Mouse (Mus musculus) neural tube, embryonic 14.5 days (tissue): ENCODE measurements around the gene Pfkfb3. TPM values are rescaled to one million over a fixed set of nuclear protein-coding genes. Genes with fewer than 3 reads are reported as not detected.

ENCODE experiments used
- ATAC-seq: fragments of 200-750 bp; cut with Nextera tagmentation; 2 replicates; pipeline ENCODE4 v1.8.0; 2017; ENCODE audit warnings: low read depth, mild to moderate bottlenecking, moderate TSS enrichment, moderate library complexity
- H3K27ac ChIP-seq: fragments of 300-500 bp; sonication (generic); 2 replicates; pipeline ENCODE4 v1.5.1; 2014; ENCODE audit warnings: low read depth, mild to moderate bottlenecking, control low read depth, low read length, moderate library complexity, mixed read lengths
- H3K27me3 ChIP-seq: fragments of 300-500 bp; sonication (generic); 2 replicates; pipeline ENCODE4 v1.6.1; 2014; ENCODE audit warnings: low read length; ENCODE audit not compliant: control insufficient read depth, insufficient read depth
- H3K36me3 ChIP-seq: fragments of 300-500 bp; sonication (generic); 2 replicates; pipeline ENCODE4 v1.6.1; 2014; ENCODE audit warnings: low read length, mixed read lengths; ENCODE audit not compliant: control insufficient read depth, insufficient read depth
- H3K4me1 ChIP-seq: fragments of 300-500 bp; sonication (generic); 2 replicates; pipeline ENCODE4 v1.6.1; 2014; ENCODE audit warnings: low read length; ENCODE audit not compliant: control insufficient read depth, insufficient read depth
- H3K4me2 ChIP-seq: fragments of 300-500 bp; sonication (generic); 2 replicates; pipeline ENCODE4 v1.6.1; 2014; ENCODE audit warnings: mild to moderate bottlenecking, low read depth, low read length, control low read depth
- H3K4me3 ChIP-seq: fragments of 300-500 bp; sonication (generic); 2 replicates; pipeline ENCODE4 v1.5.1; 2014; ENCODE audit warnings: low read depth, low read length, control low read depth, mixed read lengths
- H3K9ac ChIP-seq: fragments of 300-500 bp; sonication (generic); replicated peaks from 2 replicates; pipeline ENCODE4 v1.6.1; 2014; ENCODE audit warnings: low read depth, mild to moderate bottlenecking, control low read depth, low read length, mixed read lengths
- H3K9me3 ChIP-seq: fragments of 300-500 bp; sonication (generic); 2 replicates; pipeline ENCODE4 v1.6.1; 2016; ENCODE audit warnings: low read length; ENCODE audit not compliant: control insufficient read depth
- WGBS: fragments of 180-500 bp; shearing (Covaris S2); extraction: QIAGEN DNeasy Blood & Tissue Kit; methylation state at CpG from one replicate; pipeline ENCODE4 v1.1.7; 2014; 5-methylcytosine and 5-hydroxymethylcytosine counted together
- polyA plus RNA-seq: library from polyadenylated mRNA; unstranded; fragments of >200 nt; fragmentation: Nextera tagmentation; extraction: Ambion mirVana; gene quantifications from 2 replicates; pipeline ENCODE4 v1.2.1, GENCODE M21; 2014

Pfkfb3 gene
- polyA plus RNA-seq, 1 experiment from 2014 or later: 38.0 TPM

DNA sequence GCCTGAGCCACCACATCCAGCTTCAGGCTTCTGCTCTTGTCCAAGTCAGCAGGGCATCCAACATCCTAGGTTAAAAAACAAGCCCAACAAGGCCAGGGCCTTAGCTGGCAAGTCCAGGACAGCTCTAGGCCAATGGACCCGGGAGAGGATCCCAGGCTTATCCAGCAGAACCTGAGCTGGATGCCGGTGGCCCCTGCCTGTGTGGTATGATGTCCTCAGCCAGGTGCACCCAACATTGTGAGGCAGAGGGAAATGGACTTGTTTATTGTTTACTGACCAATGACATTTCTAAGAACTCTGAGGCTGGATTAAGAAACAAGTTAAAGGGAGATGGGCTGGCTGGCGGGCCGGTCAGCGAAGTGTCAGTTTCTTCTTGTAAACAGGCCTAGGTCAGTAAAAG is 27.8 kb downstream of the Pfkfb3 start:
- Histone ChIP-seq H3K4me1 (no peaks in the 10 kb centered on the region), H3K9ac (no peak overlapping the region), H3K9me3 (no peaks in the 10 kb centered on the region), H3K36me3 (no peaks in the 10 kb centered on the region), H3K27ac (no peak overlapping the region), H3K4me2 (no peak overlapping the region), H3K4me3 (no peak overlapping the region), H3K27me3 (no peaks in the 10 kb centered on the region)
- ATAC-seq: no peak
- 90% methylated on average over 5 of the region's 5 CpGs for WGBS

DNA sequence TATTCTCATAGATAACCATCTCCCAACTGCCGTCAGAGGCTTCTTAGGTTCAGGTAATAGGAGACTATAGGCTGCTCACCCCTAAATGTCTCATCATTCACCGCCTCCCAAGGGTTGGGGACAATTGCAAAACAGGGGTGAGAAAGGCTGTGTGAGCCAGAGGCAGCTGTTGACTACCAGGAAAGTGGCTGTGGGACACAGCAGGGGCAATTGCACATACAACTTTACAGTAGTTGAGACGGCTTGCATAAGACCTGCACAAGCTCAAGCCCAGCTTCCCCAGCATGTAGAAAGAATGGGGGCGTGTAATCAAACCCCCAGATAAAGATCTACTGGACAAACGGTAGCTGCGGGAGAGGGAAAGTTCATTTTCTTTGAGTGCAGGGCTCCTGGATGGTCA is 29.1 kb downstream of the Pfkfb3 start:
- H3K27me3 ChIP-seq: no peaks in the 10 kb centered on the region
- no peak overlapping the region for H3K4me2 ChIP-seq
- no peaks in the 10 kb centered on the region for H3K36me3 ChIP-seq
- H3K9me3 ChIP-seq: no peaks in the 10 kb centered on the region
- no peak overlapping the region for H3K27ac ChIP-seq
- no peaks in the 10 kb centered on the region for H3K4me1 ChIP-seq
- WGBS: 93% methylated on average over 6 of the region's 6 CpGs
- no peak for ATAC-seq
- no peak overlapping the region for H3K4me3 ChIP-seq
- H3K9ac ChIP-seq: no peak overlapping the region

- Histone ChIP-seq H3K27me3 (no peaks in the 10 kb centered on the region), H3K9me3 (no peaks in the 10 kb centered on the region), H3K4me3 (no peak overlapping the region), H3K4me2 (no peak overlapping the region), H3K4me1 (no peaks in the 10 kb centered on the region), H3K36me3 (no peaks in the 10 kb centered on the region), H3K9ac (no peak overlapping the region), H3K27ac (no peak overlapping the region)
- no peak for ATAC-seq
- WGBS: 93% methylated on average over 7 of the region's 7 CpGs
Observed at GRCm38 (mm10) chr2:11521758-11522157, 32.1 kb downstream of the Pfkfb3 start.

- H3K4me2 ChIP-seq: no peak overlapping the region
- H3K4me1 ChIP-seq: no peaks in the 10 kb centered on the region
- no peak overlapping the region for H3K4me3 ChIP-seq
- no peak for ATAC-seq
- no peaks in the 10 kb centered on the region for H3K27me3 ChIP-seq
- no peaks in the 10 kb centered on the region for H3K9me3 ChIP-seq
- 90% methylated on average over 9 of the region's 9 CpGs for WGBS
- no peak overlapping the region for H3K27ac ChIP-seq
- no peaks in the 10 kb centered on the region for H3K36me3 ChIP-seq
- no peak overlapping the region for H3K9ac ChIP-seq
Observed at GRCm38 (mm10) chr2:11520786-11521185, 33.1 kb downstream of the Pfkfb3 start.

GRCm38 (mm10) chr2:11515828-11516227 is 38.0 kb downstream of the Pfkfb3 start:
- Histone ChIP-seq H3K4me3 (no peak overlapping the region), H3K4me2 (no peak overlapping the region), H3K4me1 (no peaks in the 10 kb centered on the region), H3K27me3 (no peaks in the 10 kb centered on the region), H3K36me3 (no peaks in the 10 kb centered on the region), H3K27ac (no peak overlapping the region), H3K9ac (no peak overlapping the region), H3K9me3 (no peaks in the 10 kb centered on the region)
- ATAC-seq: no peak
- WGBS: 88% methylated on average over 3 of the region's 3 CpGs

DNA sequence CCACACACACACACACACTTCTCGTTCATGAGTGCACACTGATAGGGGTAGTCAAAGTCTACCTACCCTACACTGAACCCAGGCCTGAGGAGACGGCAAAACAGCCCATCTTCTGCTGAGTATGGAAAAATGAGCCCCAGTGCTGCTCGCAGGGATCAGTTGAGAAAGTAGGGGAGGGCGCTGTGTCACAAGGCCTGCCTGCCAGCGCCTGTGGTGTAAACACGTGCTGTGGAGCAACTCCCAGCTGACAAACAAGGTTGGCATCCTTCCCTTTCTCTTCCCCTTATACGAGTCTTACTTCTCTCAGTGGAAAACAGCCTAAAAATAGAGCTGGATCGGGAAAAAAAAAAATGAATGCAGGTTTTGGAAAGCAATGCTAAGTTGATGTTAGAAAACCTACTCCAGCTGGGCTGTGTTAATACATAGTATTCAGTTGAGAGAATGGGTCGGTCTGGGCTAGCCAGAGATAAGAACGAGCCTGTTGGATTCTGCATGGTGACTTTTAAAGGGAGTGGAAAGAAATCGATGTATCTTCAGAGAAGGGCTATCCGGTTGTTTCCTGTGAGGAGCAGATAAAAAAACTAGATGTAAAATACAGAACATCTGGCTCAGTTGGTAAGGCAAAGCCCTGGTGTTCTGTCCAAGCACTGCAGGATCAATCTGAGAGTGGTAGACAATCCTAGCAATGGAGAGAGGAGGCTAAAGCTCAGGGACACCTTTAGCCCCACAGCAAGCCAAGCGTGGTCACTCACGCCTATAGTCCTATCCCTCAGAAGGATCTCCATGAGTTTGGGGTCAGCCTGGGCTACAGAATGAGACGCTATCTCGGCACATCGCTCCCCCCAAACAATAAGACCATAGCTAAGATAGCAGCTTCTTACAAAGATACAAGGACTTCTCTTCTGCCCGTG is 40.6 kb downstream of the Pfkfb3 start:
- no peak overlapping the region for H3K9ac ChIP-seq
- no peak overlapping the region for H3K27ac ChIP-seq

GRCm38 (mm10) chr2:11512127-11512526 is 41.8 kb downstream of the Pfkfb3 start:
- WGBS: 81% methylated on average over 1 of the region's 1 CpGs
- ATAC-seq: no peak
- Histone ChIP-seq H3K27me3 (no peaks in the 10 kb centered on the region), H3K4me1 (no peaks in the 10 kb centered on the region), H3K4me2 (no peak overlapping the region), H3K27ac (no peak overlapping the region), H3K36me3 (no peaks in the 10 kb centered on the region), H3K9ac (no peak overlapping the region), H3K4me3 (no peak overlapping the region), H3K9me3 (no peaks in the 10 kb centered on the region)

More for the DNA sequence above, 40.6 kb downstream of the Pfkfb3 start:
- no peaks in the 10 kb centered on the region for H3K4me1 ChIP-seq
- no peaks in the 10 kb centered on the region for H3K9me3 ChIP-seq
- H3K27me3 ChIP-seq: no peaks in the 10 kb centered on the region
- H3K4me2 ChIP-seq: no peak overlapping the region
- H3K36me3 ChIP-seq: no peaks in the 10 kb centered on the region
- no peak for ATAC-seq
- WGBS: 77% methylated on average over 18 of the region's 18 CpGs
- no peak overlapping the region for H3K4me3 ChIP-seq

DNA sequence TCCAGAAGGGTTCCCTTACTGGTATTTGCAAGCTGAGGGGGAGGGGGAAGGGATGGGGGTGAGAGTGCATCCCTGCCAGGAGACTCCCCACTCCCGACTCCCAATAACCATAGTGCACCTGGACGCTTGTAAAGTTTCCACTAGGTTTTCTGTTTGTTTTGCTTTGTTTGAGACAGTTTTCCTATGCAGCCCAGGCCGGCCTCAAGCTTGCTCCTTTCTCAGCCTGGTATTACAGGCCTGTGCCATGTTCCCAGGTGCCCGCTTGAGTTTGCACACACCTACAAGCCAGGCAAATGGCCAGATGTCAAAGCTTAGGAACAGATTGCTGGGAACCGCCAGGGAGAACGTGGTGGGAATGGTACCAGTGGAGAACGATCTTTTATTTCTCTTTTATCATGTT is 50.1 kb downstream of the Pfkfb3 start:
- Histone ChIP-seq H3K4me3 (peak overlapping the region; percentile 71), H3K4me2 (peak overlapping the region; percentile 72), H3K9me3 (no peaks in the 10 kb centered on the region), H3K36me3 (no peaks in the 10 kb centered on the region), H3K27me3 (no peaks in the 10 kb centered on the region), H3K9ac (peak overlapping the region; percentile 58; the same call in 1 of the 2 replicates), H3K4me1 (peaks cover 23% of the 10 kb centered on the region), H3K27ac (no peak overlapping the region; the same call in 1 of the 2 replicates)
- 20% methylated on average over 7 of the region's 7 CpGs for WGBS
- ATAC-seq: no peak

GRCm38 (mm10) chr2:11502901-11503431 is 50.9 kb downstream of the Pfkfb3 start:
- Histone ChIP-seq H3K27ac (peak overlapping the region; percentile 62), H3K36me3 (no peaks in the 10 kb centered on the region)
- WGBS: under 1% methylated on average over 38 of the region's 39 CpGs

More at GRCm38 (mm10) chr2:11502901-11503431, 50.9 kb downstream of the Pfkfb3 start:
- Histone ChIP-seq H3K4me3 (peak overlapping the region; percentile 71), H3K9ac (peak overlapping the region; percentile 58), H3K9me3 (no peaks in the 10 kb centered on the region), H3K4me2 (peak overlapping the region; percentile 72), H3K27me3 (no peaks in the 10 kb centered on the region), H3K4me1 (peaks cover 30% of the 10 kb centered on the region)
- peak; percentile 71 for ATAC-seq
